Mouse (Mus musculus) liver, postnatal 0 days (tissue): ENCODE measurements at regions not wholly inside any gene's neighbourhood (a gene's known extent, or its start where the extent isn't known, plus 50 kb on each side); places are given as distances from the start of the nearest gene placed in this dataset.

ENCODE experiments used
- CTCF ChIP-seq: sonication (generic); IDR thresholded peaks from 2 replicates; pipeline ENCODE4 v1.5.1; 2016; ENCODE audit warnings: antibody characterized with exemption, low read depth
- EP300 ChIP-seq: IDR thresholded peaks from 2 replicates; pipeline ENCODE4 v1.6.1; 2016; ENCODE audit warnings: antibody characterized with exemption, low read depth, mild to moderate bottlenecking

- no peak for TF ChIP-seq CTCF
- no peak for TF ChIP-seq EP300
Observed at GRCm38 (mm10) chr13:116177781-116178180, 131.7 kb downstream of the Isl1 start.
